Mouse (Mus musculus) layer of hippocampus, adult 9-11 months (tissue): ENCODE results near the gene Il4i1.
A peak's percentile ranks its signal among the peaks of the same experiment; 100 is the strongest.
"Not testable (repeated sequence)": the region's sequence is repeated elsewhere in the genome, so short reads cannot be mapped to it uniquely, and the experiment has no call there.

ENCODE experiments used
- DNase-seq: peaks from one replicate; pipeline ENCODE4 v3.0.0; 2022

Il4i1 gene

DNA sequence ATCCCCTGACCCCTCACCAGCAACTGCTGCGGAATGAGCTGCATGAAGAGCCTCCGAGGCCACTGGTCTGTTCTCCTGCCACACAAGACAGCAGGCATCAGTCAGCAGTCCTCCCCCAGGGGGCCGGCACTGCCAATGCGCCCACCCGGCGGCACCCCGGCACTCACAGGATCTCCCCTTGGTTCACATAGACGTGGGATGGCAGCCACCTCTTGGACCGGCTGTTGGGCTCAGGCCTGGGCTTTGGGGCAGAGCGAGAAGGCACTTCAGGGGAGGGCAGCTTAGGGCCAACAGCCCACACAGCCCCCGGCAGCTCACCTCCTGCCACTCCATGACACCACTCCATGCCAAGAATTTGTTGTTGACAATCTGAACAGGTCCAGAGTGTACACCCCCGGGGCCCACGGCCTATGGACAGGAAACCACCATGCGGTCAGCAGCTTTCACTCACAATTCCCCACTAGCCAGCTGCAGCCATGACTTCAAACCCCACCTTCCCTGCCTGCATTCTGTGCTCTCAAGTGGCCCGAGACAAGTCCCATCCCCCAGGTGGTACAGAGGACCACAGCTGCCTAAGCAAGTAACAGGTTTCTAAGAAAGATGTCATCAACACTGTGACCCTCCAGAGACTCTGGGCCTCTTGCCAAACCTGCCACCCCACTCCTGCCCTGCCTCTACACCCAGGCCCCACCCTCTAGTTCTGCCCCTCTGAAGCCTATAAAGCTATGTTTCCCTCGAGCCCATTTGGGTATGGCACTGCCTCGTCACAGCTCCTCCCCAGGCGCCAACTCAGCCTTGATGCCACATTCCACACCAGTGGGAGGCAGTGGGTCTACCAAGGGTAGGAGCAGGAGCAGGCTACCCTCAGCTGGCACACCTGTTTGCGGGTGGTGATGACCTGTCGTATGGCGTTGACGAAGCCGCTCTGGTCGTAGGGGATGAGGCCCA lies 48.7 kb downstream of the Il4i1 start:
- no peak for DNase-seq

GRCm38 (mm10) chr7:44866276-44867009 lies 50.3 kb downstream of the Il4i1 start:
- no peak for DNase-seq

GRCm38 (mm10) chr7:44867010-44867702 lies 51.0 kb downstream of the Il4i1 start:
- DNase-seq, result no peak

DNA sequence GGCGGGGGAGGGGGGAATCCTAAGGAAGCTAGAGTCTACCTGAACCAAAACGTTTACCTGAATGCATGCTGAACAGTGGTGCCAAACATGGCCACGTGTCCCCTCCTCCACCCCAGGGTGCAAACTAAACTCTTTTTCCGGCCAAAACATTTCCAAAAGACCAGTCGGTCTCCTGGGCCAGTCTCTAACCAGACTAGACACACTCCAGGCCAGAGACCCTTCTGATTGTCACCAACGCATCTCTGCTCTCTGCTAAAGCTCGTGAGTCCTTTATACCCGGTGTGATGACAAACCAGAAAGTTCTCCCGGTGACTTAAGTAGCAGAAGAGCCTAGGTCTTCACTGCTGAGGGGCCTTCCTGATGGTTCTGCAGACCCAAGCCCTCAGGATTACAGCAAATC lies 51.6 kb downstream of the Il4i1 start:
- no peak for DNase-seq

- no peak for DNase-seq
These were observed 52.3 kb downstream of the Il4i1 start for GRCm38 (mm10) chr7:44868465-44868864.

DNA sequence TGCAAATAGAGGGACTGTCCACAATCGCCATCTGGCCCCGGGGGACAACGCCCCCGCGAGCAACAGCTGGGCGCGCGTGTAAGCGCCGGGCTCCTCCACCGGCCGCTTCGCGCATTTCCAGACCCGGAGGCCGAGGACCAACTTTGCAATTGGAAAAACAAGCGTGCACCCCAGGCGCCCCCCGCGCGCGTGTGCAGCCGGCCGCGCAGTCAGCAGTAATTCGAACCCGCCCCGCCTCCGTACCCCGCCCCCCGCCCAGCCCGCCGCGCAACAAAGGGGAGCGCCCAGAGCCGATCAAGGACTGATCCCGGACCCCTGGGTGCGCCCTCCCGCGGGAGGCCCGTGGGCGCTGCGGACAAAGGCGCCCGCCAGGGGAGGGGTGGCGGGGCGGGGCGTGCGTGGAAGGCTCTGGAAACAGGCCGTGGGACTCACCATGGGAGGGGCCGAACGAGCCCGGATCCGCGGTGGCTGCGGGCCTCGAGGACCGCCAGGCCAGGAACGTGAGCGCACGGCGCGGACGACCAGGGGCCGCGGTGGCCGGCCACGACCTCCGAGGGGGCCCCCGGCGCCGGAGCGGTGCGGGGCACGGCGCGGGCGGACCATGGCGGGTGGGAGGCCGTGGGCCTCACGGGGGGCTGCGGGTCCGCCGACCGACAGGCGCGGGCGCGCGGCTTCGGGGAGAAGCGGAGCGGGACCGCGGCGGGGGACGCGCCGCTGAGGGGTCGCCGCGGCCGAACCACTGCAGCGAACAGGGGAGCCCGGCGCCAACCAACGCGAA lies 52.9 kb downstream of the Il4i1 start:
- DNase-seq, result no peak

DNA sequence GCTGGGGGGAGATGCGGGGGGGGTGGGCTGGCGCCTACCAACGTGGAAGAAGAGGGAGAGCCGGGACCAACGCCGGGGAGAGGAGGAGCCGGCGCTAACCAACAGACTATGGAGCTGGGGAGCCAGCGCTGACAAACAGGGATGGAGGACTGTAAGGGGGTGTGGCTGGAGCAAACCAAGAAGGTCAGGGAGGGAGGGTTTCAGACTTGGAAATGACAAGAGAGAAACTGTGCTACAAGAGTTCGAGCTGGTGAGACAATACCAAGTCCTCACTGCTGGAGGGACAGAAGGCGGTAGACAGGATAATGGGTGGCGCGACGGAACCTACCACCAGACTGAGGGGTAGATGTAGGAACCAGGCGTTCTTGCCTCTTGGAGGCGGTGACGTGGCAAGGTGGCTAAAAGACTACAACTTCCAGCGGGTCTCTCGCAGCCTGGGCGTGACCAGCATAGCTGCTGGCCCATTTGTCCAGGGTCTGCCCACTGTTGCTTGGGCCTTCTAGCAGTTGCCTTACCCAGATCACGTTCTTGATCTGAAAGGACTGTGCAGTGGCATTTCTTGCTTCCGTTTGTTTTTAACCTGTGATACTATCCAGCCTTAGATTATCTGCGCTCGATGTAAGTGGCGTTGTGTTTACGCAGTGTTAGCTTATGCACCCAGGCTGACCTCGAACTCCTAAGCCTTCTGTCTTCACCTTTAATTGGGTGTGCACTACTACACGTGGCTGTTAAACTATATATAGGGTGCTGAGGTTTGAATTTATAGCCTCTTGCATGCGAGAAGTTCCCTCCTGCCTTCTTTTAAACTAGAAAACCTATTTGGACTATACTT lies 53.7 kb downstream of the Il4i1 start, which contains the start of gene Ptov1:
Ptov1 (minus strand) TSS at position 92 of the 832 bp plus-strand sequence.
- DNase-seq, result peak; percentile 99

- no peak for DNase-seq
These were observed 54.4 kb downstream of the Il4i1 start for GRCm38 (mm10) chr7:44870614-44871013.

- DNase-seq, result no peak
These were observed 55.0 kb downstream of the Il4i1 start for GRCm38 (mm10) chr7:44871181-44871580.

DNA sequence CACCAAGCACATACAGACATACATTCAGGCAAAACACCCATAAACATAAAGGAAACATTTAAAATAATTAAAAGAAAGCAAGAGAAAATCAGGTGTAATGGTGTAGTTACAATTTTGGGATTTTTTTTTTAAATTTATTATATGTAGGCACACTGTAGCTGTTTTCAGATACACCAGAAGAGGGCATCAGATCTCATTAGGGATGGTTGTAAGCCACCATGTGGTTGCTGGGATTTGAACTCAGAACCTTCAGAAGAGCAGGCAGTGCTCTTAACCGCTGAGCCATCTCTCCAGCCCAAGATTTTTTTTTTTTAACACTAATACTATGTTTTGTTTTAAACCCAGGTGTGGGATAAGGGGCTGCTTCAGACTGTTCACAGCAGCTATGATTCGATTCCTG lies 55.6 kb downstream of the Il4i1 start:
- not testable (repeated sequence) for DNase-seq

GRCm38 (mm10) chr7:44877833-44878232 lies 61.6 kb downstream of the Il4i1 start:
- no peak for DNase-seq

DNA sequence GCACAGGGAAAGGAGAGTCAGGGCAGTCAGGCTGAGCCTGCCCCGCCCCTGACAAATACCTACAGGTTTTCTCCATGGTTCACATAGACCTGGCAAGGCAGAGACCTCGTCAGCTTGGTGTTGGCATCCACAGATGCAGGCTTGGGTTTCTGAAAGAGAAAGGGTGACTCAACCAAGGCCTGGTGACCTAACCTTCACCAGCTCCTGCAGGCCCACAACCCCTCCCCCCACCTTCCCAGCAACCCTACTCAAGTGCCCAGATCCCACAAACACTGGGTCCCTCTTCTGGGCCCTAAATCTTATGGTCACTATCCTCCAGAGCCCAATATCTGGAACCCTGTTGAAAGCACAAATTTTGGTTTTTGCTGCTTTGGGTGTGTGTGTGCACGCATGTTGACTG lies 66.8 kb downstream of the Il4i1 start:
- DNase-seq, result no peak

DNA sequence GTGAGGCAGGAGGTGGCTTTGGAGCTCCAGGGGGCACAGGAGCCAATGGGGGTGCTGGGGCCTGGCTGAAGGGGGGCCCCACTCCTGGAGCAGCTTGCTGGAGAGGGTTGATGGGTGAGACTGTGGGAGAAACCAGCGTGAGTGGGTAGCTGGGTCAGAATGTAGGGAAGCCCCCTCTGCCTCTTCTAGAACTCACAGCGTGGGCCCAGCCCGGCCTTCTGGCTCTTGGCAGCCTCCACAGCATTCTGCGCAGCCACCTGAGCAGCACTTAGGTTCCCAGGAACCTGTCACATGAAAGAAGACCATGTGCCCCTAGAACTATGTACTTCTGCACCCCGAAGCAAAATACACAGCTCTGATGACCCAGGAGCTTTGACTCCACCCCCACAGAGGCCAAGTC lies 68.5 kb downstream of the Il4i1 start:
- DNase-seq, result no peak

GRCm38 (mm10) chr7:44886964-44887363 lies 70.8 kb downstream of the Il4i1 start:
- DNase-seq, result no peak

- no peak for DNase-seq
These were observed 72.3 kb downstream of the Il4i1 start for GRCm38 (mm10) chr7:44888256-44889105.

GRCm38 (mm10) chr7:44890180-44890579 lies 74.0 kb downstream of the Il4i1 start:
- DNase-seq, result no peak
